ENCODE assay signal across 15 mouse cellular contexts in the genomic region with DNA sequence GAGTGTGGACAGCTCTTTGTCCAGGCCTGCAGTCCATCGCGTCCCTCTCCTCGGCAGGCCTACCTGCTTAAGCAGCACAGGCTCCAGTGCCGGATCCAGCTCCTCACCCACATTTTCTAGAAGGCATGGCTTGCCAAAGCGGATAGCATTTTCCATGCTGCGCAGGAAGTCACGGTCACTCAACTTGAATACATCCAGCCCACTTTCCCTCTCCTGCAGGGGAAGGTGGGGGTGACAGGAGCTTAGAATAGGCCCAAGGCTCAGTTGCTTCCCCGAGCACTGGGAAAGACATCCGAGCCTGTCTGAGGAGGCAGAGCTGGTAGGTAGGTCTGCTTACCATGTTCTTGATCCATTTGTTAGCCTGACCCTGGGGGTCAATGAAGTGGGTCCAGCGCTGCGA. TPM values are rescaled to one million over a fixed set of nuclear protein-coding genes. Genes with fewer than 3 reads are reported as not detected.
DNase-seq lines count a peak whose midpoint lies in the region; ATAC-seq and TF ChIP-seq lines count a peak whose summit lies in the region.
"Had no signal": no experiment of that assay in that cellular context is flagged by ENCODE, and none has a peak within 500 bp of the region (broad histone marks: within the 10 kb centered on the region; RNA-seq: fewer than 3 reads in every experiment).

No protein-coding gene starts in this region.

- no peaks in the 10 kb centered on the region for H3K27me3 ChIP-seq in forebrain, embryonic 13.5 days
- H3K27me3 ChIP-seq in hindbrain, embryonic 15.5 days, result no peaks in the 10 kb centered on the region
- no peaks in the 10 kb centered on the region for H3K27me3 ChIP-seq in midbrain, embryonic 16.5 days (ENCODE audit: control insufficient read depth, insufficient read depth, low read depth, low read length)
- H3K27me3 ChIP-seq in thymus, adult 2 months (ENCODE audit: control insufficient read depth, insufficient read depth, low read length), result no peaks in the 10 kb centered on the region
- H3K27me3 ChIP-seq: kidney, embryonic 15.5 days had no signal

- no peak for TF ChIP-seq CTCF in thymus, adult 2 months (IDR thresholded peaks at IDR 0.05; ENCODE audit: borderline replicate concordance, control insufficient read depth, extremely low read depth, insufficient read depth, low read length, poor library complexity)

- peaks cover 11% of the 10 kb centered on the region; the same call in 1 of the 2 replicates for H3K36me3 ChIP-seq in forebrain, embryonic 13.5 days (ENCODE audit: poor library complexity, severe bottlenecking)
- H3K36me3 ChIP-seq in hindbrain, embryonic 15.5 days, result no peaks in the 10 kb centered on the region
- peaks cover 3% of the 10 kb centered on the region; the same call in 1 of the 2 replicates for H3K36me3 ChIP-seq in midbrain, embryonic 16.5 days (ENCODE audit: control insufficient read depth, insufficient read depth, low read length)
- no peaks in the 10 kb centered on the region for H3K36me3 ChIP-seq in thymus, adult 2 months (ENCODE audit: control insufficient read depth, insufficient read depth, low read length)

- intact Hi-C loops in left cerebral cortex, postnatal 14 days (cut with DNase I), result no loop called here
- intact Hi-C loops in gastrocnemius, postnatal 14 days (cut with DNase I; ENCODE audit: low total_unique reads), result no loop called here

- ATAC-seq in forebrain, embryonic 13.5 days, result no peak
- ATAC-seq in hindbrain, embryonic 15.5 days (ENCODE audit: low FRiP score, low read depth), result no peak
- no peak for ATAC-seq in midbrain, embryonic 16.5 days
- ATAC-seq: inflammation-experienced regulatory T-cells, adult 6 months; liver, embryonic 12.5 days had no signal

- no peak for TF ChIP-seq POLR2A in thymus, adult 2 months (IDR thresholded peaks at IDR 0.05; ENCODE audit: control insufficient read depth, extremely low read depth, insufficient read depth, low read length, poor library complexity)

- peak; percentile 37 to 46 for DNase-seq in left cerebral cortex, adult 18-20 months (ENCODE audit: low spot score in 2 of 2)
- no peak for DNase-seq in left cerebral cortex, postnatal 14 days (ENCODE audit: low spot score in 2 of 2)
- no peak for DNase-seq in thymus, adult 2 months
- DNase-seq in gastrocnemius, postnatal 14 days, result no peak
- DNase-seq in natural killer cell, adult 2 months (ENCODE audit: low spot score in 2 of 2), result no peak
- DNase-seq: cerebellum, adult 18-20 months; heart, adult 2 months had no signal

- 92% methylated on average over 11 of the region's 11 CpGs for WGBS in forebrain, embryonic 13.5 days
- 74% methylated on average over 11 of the region's 11 CpGs for WGBS in hindbrain, embryonic 15.5 days
- WGBS in midbrain, embryonic 16.5 days, result 86% methylated on average over 11 of the region's 11 CpGs
- 97% methylated on average over 11 of the region's 11 CpGs for WGBS in thymus, adult 2 months

- no peak overlapping the region for H3K4me2 ChIP-seq in forebrain, embryonic 13.5 days
- no peak overlapping the region for H3K4me2 ChIP-seq in hindbrain, embryonic 15.5 days
- H3K4me2 ChIP-seq in midbrain, embryonic 16.5 days (ENCODE audit: low read length), result no peak overlapping the region
- H3K4me2 ChIP-seq: kidney, embryonic 15.5 days; liver, embryonic 12.5 days had no signal

- H3K27ac ChIP-seq in forebrain, embryonic 13.5 days, result peak overlapping the region; percentile 32
- peak overlapping the region; percentile 79; the same call in 1 of the 2 replicates for H3K27ac ChIP-seq in hindbrain, embryonic 15.5 days (replicated peaks)
- peak overlapping the region; percentile 85 for H3K27ac ChIP-seq in midbrain, embryonic 16.5 days (ENCODE audit: low read length)
- no peak overlapping the region for H3K27ac ChIP-seq in thymus, adult 2 months (ENCODE audit: control insufficient read depth, insufficient read depth, low read length)
- H3K27ac ChIP-seq: heart, adult 2 months; kidney, embryonic 15.5 days; limb, embryonic 10.5 days; liver, embryonic 12.5 days had no signal

- no peak overlapping the region for H3K9ac ChIP-seq in forebrain, embryonic 13.5 days
- no peak overlapping the region for H3K9ac ChIP-seq in hindbrain, embryonic 15.5 days
- no peak overlapping the region for H3K9ac ChIP-seq in midbrain, embryonic 16.5 days (ENCODE audit: low read depth, low read length)
- H3K9ac ChIP-seq: kidney, embryonic 15.5 days; liver, embryonic 12.5 days had no signal

- no peaks in the 10 kb centered on the region for H3K9me3 ChIP-seq in forebrain, embryonic 13.5 days (replicated peaks)
- H3K9me3 ChIP-seq in hindbrain, embryonic 15.5 days, result no peaks in the 10 kb centered on the region
- no peaks in the 10 kb centered on the region for H3K9me3 ChIP-seq in midbrain, embryonic 16.5 days (replicated peaks; ENCODE audit: control insufficient read depth, low read length, poor library complexity, severe bottlenecking)
- H3K9me3 ChIP-seq: kidney, embryonic 15.5 days; limb, embryonic 10.5 days; liver, embryonic 12.5 days had no signal

- H3K4me1 ChIP-seq in forebrain, embryonic 13.5 days, result peaks cover 24% of the 10 kb centered on the region
- H3K4me1 ChIP-seq in hindbrain, embryonic 15.5 days (replicated peaks), result peaks cover 27% of the 10 kb centered on the region
- H3K4me1 ChIP-seq in midbrain, embryonic 16.5 days (ENCODE audit: control insufficient read depth, insufficient read depth, low read length), result peaks cover 25% of the 10 kb centered on the region
- H3K4me1 ChIP-seq in thymus, adult 2 months (replicated peaks; ENCODE audit: control insufficient read depth, insufficient read depth, low read length), result peaks cover 5% of the 10 kb centered on the region; the same call in 1 of the 2 replicates

- no peak overlapping the region for H3K4me3 ChIP-seq in forebrain, embryonic 13.5 days
- no peak overlapping the region for H3K4me3 ChIP-seq in hindbrain, embryonic 15.5 days
- H3K4me3 ChIP-seq in midbrain, embryonic 16.5 days (ENCODE audit: low read depth, low read length), result no peak overlapping the region
- no peak overlapping the region for H3K4me3 ChIP-seq in thymus, adult 2 months (ENCODE audit: control insufficient read depth, insufficient read depth, low read length)
- H3K4me3 ChIP-seq: heart, adult 2 months; kidney, embryonic 15.5 days; limb, embryonic 10.5 days; liver, embryonic 12.5 days; myocyte had no signal

RNA-seq across cellular contexts. Expression of gene Bap1, which starts 16.4 kb away (rescaled TPM):
- total RNA-seq in left cerebral cortex, adult 18-20 months (2021), result 100 to 1,000 TPM; 145 TPM
- total RNA-seq in left cerebral cortex, postnatal 14 days (2021), result 100 to 1,000 TPM; 132 to 133 TPM
- 128 and 139 TPM in 2 replicates for polyA plus RNA-seq in forebrain, embryonic 13.5 days (2015; fragmentation: Nextera tagmentation; extraction: Ambion mirVana)
- polyA plus RNA-seq in hindbrain, embryonic 15.5 days (2015; fragmentation: Nextera tagmentation; extraction: Ambion mirVana), result 101 and 113 TPM in 2 replicates
- 116 and 125 TPM in 2 replicates for polyA plus RNA-seq in midbrain, embryonic 16.5 days (2015; fragmentation: Nextera tagmentation; extraction: Ambion mirVana)
- polyA plus RNA-seq in thymus, adult 2 months (2012; rRNA removed), result 106 and 111 TPM in 2 replicates
- 10 to 100 TPM; 35.2 to 40.4 TPM for total RNA-seq in gastrocnemius, postnatal 14 days (2021)

RNA-seq across cellular contexts. Expression of gene Phf7, which starts 16.5 kb away (rescaled TPM):
- 1 to 10 TPM; 3.2 to 4.1 TPM for total RNA-seq in left cerebral cortex, adult 18-20 months (2021)
- 1 to 10 TPM; 3.5 to 4.2 TPM for total RNA-seq in left cerebral cortex, postnatal 14 days (2021)
- 13.2 and 14.7 TPM in 2 replicates for polyA plus RNA-seq in forebrain, embryonic 13.5 days (2015; fragmentation: Nextera tagmentation; extraction: Ambion mirVana)
- polyA plus RNA-seq in hindbrain, embryonic 15.5 days (2015; fragmentation: Nextera tagmentation; extraction: Ambion mirVana), result 8.9 and 9.4 TPM in 2 replicates
- 10.2 and 10.8 TPM in 2 replicates for polyA plus RNA-seq in midbrain, embryonic 16.5 days (2015; fragmentation: Nextera tagmentation; extraction: Ambion mirVana)
- polyA plus RNA-seq in thymus, adult 2 months (2012; rRNA removed), result 7.4 and 8.0 TPM in 2 replicates
- 1 to 10 TPM; 5.5 to 6.3 TPM for total RNA-seq in gastrocnemius, postnatal 14 days (2021)

RNA-seq across cellular contexts. Expression of gene Sema3g, which starts 50.0 kb away (rescaled TPM):
- 1 to 10 TPM; 4.7 to 5.3 TPM for total RNA-seq in left cerebral cortex, adult 18-20 months (2021)
- 1 to 10 TPM; 4.8 to 5.8 TPM for total RNA-seq in left cerebral cortex, postnatal 14 days (2021)
- polyA plus RNA-seq in forebrain, embryonic 13.5 days (2015; fragmentation: Nextera tagmentation; extraction: Ambion mirVana), result 0.57 and 0.58 TPM in 2 replicates
- 0.60 and 0.80 TPM in 2 replicates for polyA plus RNA-seq in hindbrain, embryonic 15.5 days (2015; fragmentation: Nextera tagmentation; extraction: Ambion mirVana)
- 0.46 and 0.61 TPM in 2 replicates for polyA plus RNA-seq in midbrain, embryonic 16.5 days (2015; fragmentation: Nextera tagmentation; extraction: Ambion mirVana)
- 1.9 and 2.4 TPM in 2 replicates for polyA plus RNA-seq in thymus, adult 2 months (2012; rRNA removed)
- total RNA-seq in gastrocnemius, postnatal 14 days (2021), result 1 to 10 TPM; 7.2 to 8.7 TPM
- polyA plus RNA-seq: inflammation-experienced regulatory T-cells, adult 6 months had no signal

RNA-seq across cellular contexts. Expression of gene Nisch, which starts 50.9 kb away (rescaled TPM):
- 100 to 1,000 TPM; 359 to 363 TPM for total RNA-seq in left cerebral cortex, adult 18-20 months (2021)
- 100 to 1,000 TPM; 393 to 408 TPM for total RNA-seq in left cerebral cortex, postnatal 14 days (2021)
- 298 and 341 TPM in 2 replicates for polyA plus RNA-seq in forebrain, embryonic 13.5 days (2015; fragmentation: Nextera tagmentation; extraction: Ambion mirVana)
- polyA plus RNA-seq in hindbrain, embryonic 15.5 days (2015; fragmentation: Nextera tagmentation; extraction: Ambion mirVana), result 365 and 382 TPM in 2 replicates
- polyA plus RNA-seq in midbrain, embryonic 16.5 days (2015; fragmentation: Nextera tagmentation; extraction: Ambion mirVana), result 354 and 388 TPM in 2 replicates
- 569 and 585 TPM in 2 replicates for polyA plus RNA-seq in thymus, adult 2 months (2012; rRNA removed)
- total RNA-seq in gastrocnemius, postnatal 14 days (2021), result 100 to 1,000 TPM in 1 of 2 experiments, 10 to 100 TPM in 1; 93.2 to 102 TPM

RNA-seq across cellular contexts. Expression of gene Dnah1, which starts 56.0 kb away (rescaled TPM):
- 1 to 10 TPM; 4.9 to 5.1 TPM for total RNA-seq in left cerebral cortex, adult 18-20 months (2021)
- total RNA-seq in left cerebral cortex, postnatal 14 days (2021), result 1 to 10 TPM; 2.0 to 3.0 TPM
- polyA plus RNA-seq in forebrain, embryonic 13.5 days (2015; fragmentation: Nextera tagmentation; extraction: Ambion mirVana), result 3.8 and 5.1 TPM in 2 replicates
- polyA plus RNA-seq in hindbrain, embryonic 15.5 days (2015; fragmentation: Nextera tagmentation; extraction: Ambion mirVana), result 4.4 and 4.6 TPM in 2 replicates
- polyA plus RNA-seq in midbrain, embryonic 16.5 days (2015; fragmentation: Nextera tagmentation; extraction: Ambion mirVana), result 4.9 TPM in 2 replicates
- 0.39 and 0.54 TPM in 2 replicates for polyA plus RNA-seq in thymus, adult 2 months (2012; rRNA removed)
- total RNA-seq in gastrocnemius, postnatal 14 days (2021), result under 1 TPM; 0.18 to 0.21 TPM
- polyA plus RNA-seq: inflammation-experienced regulatory T-cells, adult 6 months had no signal

Comparison
In these comparisons a context has a peak if more than half of its experiments do, and no peak if none do; other contexts are left out.
1. DNase-seq: peak in left cerebral cortex, adult 18-20 months (2 of 2); none in left cerebral cortex, postnatal 14 days (0 of 2), thymus, adult 2 months (single experiment), gastrocnemius, postnatal 14 days (single experiment) and natural killer cell, adult 2 months (0 of 2).